Mouse (Mus musculus) cortical plate, adult 2 months (tissue): ENCODE results near the gene Rfx1.

Experiments used
- CTCF ChIP-seq: fragments of 200-500 bp; IDR thresholded peaks from 2 replicates; pipeline ENCODE4 v1.5.1; 2011; ENCODE audit warnings: mild to moderate bottlenecking, control low read depth, low read length; ENCODE audit not compliant: insufficient read depth; ENCODE audit errors: extremely low read depth
- POLR2A ChIP-seq: fragments of 200-500 bp; IDR thresholded peaks from 2 replicates; pipeline ENCODE4 v1.6.1; 2011; ENCODE audit warnings: mild to moderate bottlenecking, low read length, control low read depth; ENCODE audit not compliant: insufficient read depth; ENCODE audit errors: extremely low read depth

GRCm38 (mm10) chr8:84057827-84058226 lies 8.8 kb upstream of the Rfx1 start:
- TF ChIP-seq POLR2A (no peak), CTCF (no peak)
